Comparison of ENCODE assay signal across 9 mouse cellular contexts in genomic region chr4:120149142-120149524, GRCm38 (mm10). TPM values are rescaled to one million over a fixed set of nuclear protein-coding genes. Genes with fewer than 3 reads are reported as not detected.
DNase-seq lines count a peak whose midpoint lies in the region; TF ChIP-seq lines count a peak whose summit lies in the region.
"Had no signal": no experiment of that assay in that cellular context is flagged by ENCODE, and none has a peak within 500 bp of the region (broad histone marks: within the 10 kb centered on the region; RNA-seq: fewer than 3 reads in every experiment).

No protein-coding gene starts in this region.

- DNase-seq in left cerebral cortex, adult 2 months (ENCODE audit: extremely low spot score in 1 of 2, low spot score in 2 of 2) = no peak
- no peak for DNase-seq in left cerebral cortex, postnatal 4 days
- DNase-seq in c-Kit-positive CD71-negative TER-119-negative erythroid progenitor cells, embryonic 14.5 days (ENCODE audit: low read depth) = peak; percentile 18
- no peak for DNase-seq in hindbrain, embryonic 10.5 days (ENCODE audit: low spot score)
- DNase-seq in midbrain, embryonic 10.5 days (ENCODE audit: low spot score) = peak; percentile 48
- DNase-seq in ovary, postnatal 10 days (ENCODE audit: low spot score) = no peak
- no peak for DNase-seq in right cerebral cortex, adult 2 months (ENCODE audit: low spot score in 2 of 2)
- no peak for DNase-seq in natural killer cell, adult 2 months (ENCODE audit: low spot score in 2 of 2)

- WGBS in hindbrain, embryonic 10.5 days = 21% methylated on average over 3 of the region's 3 CpGs
- 28% methylated on average over 3 of the region's 3 CpGs for WGBS in midbrain, embryonic 10.5 days

- H3K36me3 ChIP-seq in hindbrain, embryonic 10.5 days = no peaks in the 10 kb centered on the region
- no peaks in the 10 kb centered on the region for H3K36me3 ChIP-seq in midbrain, embryonic 10.5 days

- peaks cover 11% of the 10 kb centered on the region for H3K4me1 ChIP-seq in hindbrain, embryonic 10.5 days (replicated peaks)
- peaks cover 11% of the 10 kb centered on the region for H3K4me1 ChIP-seq in midbrain, embryonic 10.5 days

- no peaks in the 10 kb centered on the region for H3K9me3 ChIP-seq in hindbrain, embryonic 10.5 days
- no peaks in the 10 kb centered on the region for H3K9me3 ChIP-seq in midbrain, embryonic 10.5 days (replicated peaks)

- H3K27me3 ChIP-seq in hindbrain, embryonic 10.5 days (ENCODE audit: insufficient read depth, poor library complexity, severe bottlenecking) = peaks cover 39% of the 10 kb centered on the region
- peaks cover 39% of the 10 kb centered on the region for H3K27me3 ChIP-seq in midbrain, embryonic 10.5 days (ENCODE audit: low read depth, poor library complexity, severe bottlenecking)

- H3K4me3 ChIP-seq in left cerebral cortex, adult 2 months = no peak overlapping the region
- H3K4me3 ChIP-seq in hindbrain, embryonic 10.5 days = peak overlapping the region; percentile 46
- peak overlapping the region; percentile 48 for H3K4me3 ChIP-seq in midbrain, embryonic 10.5 days

- peak overlapping the region; percentile 78 for H3K27ac ChIP-seq in left cerebral cortex, adult 2 months
- peak overlapping the region; percentile 89 for H3K27ac ChIP-seq in hindbrain, embryonic 10.5 days
- H3K27ac ChIP-seq in midbrain, embryonic 10.5 days (replicated peaks) = peak overlapping the region; percentile 85

- TF ChIP-seq CTCF in left cerebral cortex, adult 2 months (IDR thresholded peaks at IDR 0.05) = peak; percentile 65

- intact Hi-C loops in left cerebral cortex, adult 2 months (cut with DNase I) = no loop called here
- intact Hi-C loops in left cerebral cortex, postnatal 4 days (cut with DNase I) = no loop called here

RNA-seq across cellular contexts. Expression of gene Edn2, which starts 11.9 kb away (rescaled TPM):
- not detected for total RNA-seq in left cerebral cortex, adult 2 months (2021)
- not detected for total RNA-seq in left cerebral cortex, postnatal 4 days (2021)
- polyA plus RNA-seq in hindbrain, embryonic 10.5 days (2016; fragmentation: Nextera tagmentation; extraction: Ambion mirVana) = 0.10 TPM in 1 of 2 replicates, not detected in the other
- polyA plus RNA-seq in midbrain, embryonic 10.5 days (2016; fragmentation: Nextera tagmentation; extraction: Ambion mirVana) = not detected in 2 replicates
- total RNA-seq: heart, postnatal 14 days had no signal

Comparison
In these comparisons a context has a peak if more than half of its experiments do, and no peak if none do; other contexts are left out.
1. DNase-seq: peak in c-Kit-positive CD71-negative TER-119-negative erythroid progenitor cells, embryonic 14.5 days (single experiment) and midbrain, embryonic 10.5 days (single experiment); none in left cerebral cortex, adult 2 months (0 of 2), left cerebral cortex, postnatal 4 days (single experiment), hindbrain, embryonic 10.5 days (single experiment), ovary, postnatal 10 days (single experiment), right cerebral cortex, adult 2 months (0 of 2) and natural killer cell, adult 2 months (0 of 2).
2. Peak in every context shown above with its lines, with median percentiles within 50 percentile points of each other: H3K27ac ChIP-seq.